Mouse (Mus musculus): ENCODE data around the gene Gm3676.
"Not testable (repeated sequence)": the region's sequence is repeated elsewhere in the genome, so short reads cannot be mapped to it uniquely, and the experiment has no call there.

Gm3676 gene

GRCm38 (mm10) chr14:41646387-41646786 is at the start of gene Gm3676:
Gm3676 (minus strand) TSS chr14:41646487.
- DNase-seq (ENCODE audit: low spot score) = not testable (repeated sequence)

DNA sequence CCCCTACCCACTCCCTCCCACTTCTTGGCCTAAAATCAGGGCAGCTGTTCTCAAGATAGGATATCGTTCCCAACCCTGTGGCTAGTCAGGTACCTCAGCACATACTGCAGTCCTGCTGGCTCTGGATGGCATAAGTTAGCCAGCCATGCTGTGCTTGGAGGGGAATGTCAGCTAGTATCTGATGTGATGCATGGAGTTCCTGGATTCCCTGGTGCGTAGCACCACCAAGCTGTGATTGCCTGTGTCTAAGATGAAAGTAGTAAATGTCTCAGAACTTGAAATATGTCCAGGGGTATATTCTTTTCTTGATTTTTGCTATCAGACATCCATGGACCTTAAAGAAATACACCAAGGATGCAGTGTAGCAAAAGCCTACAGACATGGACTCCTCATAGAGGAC is 1.9 kb upstream of the Gm3676 start:
- not testable (repeated sequence) for DNase-seq (ENCODE audit: low spot score)

GRCm38 (mm10) chr14:41630144-41630543 is 16.1 kb downstream of the Gm3676 start:
- DNase-seq (ENCODE audit: low spot score) = not testable (repeated sequence)

- not testable (repeated sequence) for DNase-seq (ENCODE audit: low spot score)
Measured at GRCm38 (mm10) chr14:41624512-41624911, 21.8 kb downstream of the Gm3676 start, which contains the start of gene Gm3072. Gm3072 (minus strand) TSS chr14:41624612.

DNA sequence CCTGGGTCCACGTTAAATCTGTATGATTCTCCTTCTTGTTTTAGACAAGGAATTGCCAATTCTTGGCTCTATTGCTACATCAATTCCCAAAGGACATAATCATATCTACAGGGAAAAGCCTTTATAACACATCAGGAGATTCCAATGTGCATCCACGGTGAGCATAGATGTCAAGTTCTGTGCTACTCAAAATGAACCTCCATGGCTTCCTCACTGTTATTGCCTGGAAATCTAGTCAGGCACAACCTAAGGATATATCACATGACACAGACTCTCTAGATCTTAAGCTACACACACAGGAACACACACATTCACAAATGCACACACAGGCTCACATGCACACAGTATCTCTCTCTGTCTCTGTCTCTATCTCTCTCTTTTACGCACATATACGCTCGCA is 23.8 kb downstream of the Gm3676 start:
- not testable (repeated sequence) for DNase-seq (ENCODE audit: low spot score)

DNA sequence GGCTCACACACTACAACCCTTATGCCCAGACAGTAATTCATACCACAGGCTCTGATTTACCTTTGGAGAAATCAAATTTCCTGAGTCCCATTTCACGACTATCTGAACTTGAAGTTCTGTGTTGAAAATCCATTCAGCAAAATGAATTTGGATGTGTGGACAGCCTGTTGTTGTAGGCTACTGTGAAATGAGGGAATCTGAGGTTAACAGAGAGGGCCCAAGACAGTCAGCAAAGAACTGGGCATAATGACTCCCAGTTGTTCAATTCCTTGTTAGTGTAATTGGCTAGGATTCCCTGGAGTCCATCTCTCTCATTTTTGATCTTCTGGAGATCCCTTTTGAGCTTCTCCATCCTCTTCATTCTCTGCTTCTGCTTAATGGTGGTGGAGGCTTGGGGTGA is 35.6 kb downstream of the Gm3676 start:
- DNase-seq (ENCODE audit: low spot score) = not testable (repeated sequence)

GRCm38 (mm10) chr14:41600935-41601334 is 45.4 kb downstream of the Gm3676 start:
- not testable (repeated sequence) for DNase-seq (ENCODE audit: low spot score)
